Mouse (Mus musculus): ENCODE data around the gene Bet1.
A peak's percentile ranks its signal among the peaks of the same experiment; 100 is the strongest.

Gene Bet1

DNA sequence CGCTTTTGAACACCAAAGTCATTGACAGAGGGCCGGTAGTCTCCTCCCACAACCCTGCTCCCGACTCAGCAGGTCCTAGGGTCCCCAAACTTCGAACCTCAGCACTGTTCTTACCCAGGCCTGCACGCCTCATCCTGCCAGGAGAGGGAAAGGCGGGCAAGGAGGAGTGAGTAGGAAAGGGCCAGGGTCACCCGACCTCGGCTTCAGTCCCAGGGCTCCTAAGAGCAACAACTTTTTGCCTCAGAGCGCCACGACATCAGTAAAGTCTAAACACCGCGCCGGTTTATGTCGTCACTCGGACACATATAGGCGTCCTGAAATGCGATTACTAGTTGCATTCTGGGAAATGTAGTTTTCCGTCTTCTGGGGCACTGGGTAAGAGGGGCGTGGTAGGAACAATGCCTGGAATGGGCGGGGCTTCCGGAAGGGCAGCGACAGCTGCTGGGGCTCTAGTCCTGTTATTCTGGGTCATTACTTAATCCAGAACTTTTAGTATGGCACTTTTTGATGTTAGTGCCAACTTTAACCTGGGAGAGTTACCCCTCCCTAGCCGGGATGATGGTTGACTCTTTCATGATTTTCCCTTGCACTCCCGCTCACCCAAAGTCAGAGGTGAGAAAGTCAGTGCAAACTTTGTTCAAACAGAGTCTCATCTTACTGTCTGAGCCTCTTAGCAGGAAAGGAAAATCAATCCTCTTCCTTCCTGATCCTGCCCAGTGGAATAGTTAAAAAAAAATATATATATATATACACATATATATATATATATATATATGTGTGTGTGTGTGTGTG, at the start of gene Bet1:
TSS of gene Bet1 (minus strand) at position 310 of the 792 bp plus-strand sequence.
- peak; percentile 97 for DNase-seq

DNA sequence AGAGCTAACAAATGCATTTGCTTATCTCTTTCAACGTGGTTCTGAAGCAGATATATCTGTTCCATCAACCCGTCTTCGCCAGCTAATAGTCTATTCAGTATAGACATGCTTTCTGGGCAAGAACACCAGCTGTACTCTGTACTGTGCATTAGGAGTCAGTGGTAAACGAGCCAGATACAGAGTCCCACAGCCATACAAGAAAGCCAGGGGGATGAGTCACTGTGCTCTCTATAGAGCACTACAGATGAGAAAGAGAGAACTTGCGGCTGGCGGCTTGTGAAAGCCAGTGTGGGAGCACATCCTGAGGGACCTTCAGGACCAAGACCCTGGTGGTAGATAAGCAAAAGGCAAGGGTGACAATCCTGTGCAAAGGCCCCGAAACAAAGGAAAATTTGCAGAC, 45.5 kb upstream of the Bet1 start:
- DNase-seq, result no peak

DNA sequence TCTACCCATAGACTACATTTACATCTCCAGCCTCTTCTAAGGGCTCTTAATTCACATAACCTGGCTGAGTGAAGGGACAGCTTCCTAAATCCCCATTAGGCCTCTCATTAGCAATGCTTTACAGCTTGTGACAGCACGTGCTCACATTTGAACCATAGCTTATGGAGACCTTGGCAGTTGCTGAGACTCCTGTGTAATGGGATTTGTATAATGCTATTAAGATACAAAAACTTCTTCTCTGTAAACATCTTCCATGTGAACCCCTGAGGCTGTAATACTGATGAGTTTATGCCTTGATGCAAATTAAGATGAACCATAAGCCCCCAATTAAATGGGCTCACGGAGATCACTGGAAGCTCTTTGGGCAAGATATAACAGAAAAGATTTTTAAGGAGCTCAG, 44.4 kb upstream of the Bet1 start:
- DNase-seq, result peak; percentile 80

DNA sequence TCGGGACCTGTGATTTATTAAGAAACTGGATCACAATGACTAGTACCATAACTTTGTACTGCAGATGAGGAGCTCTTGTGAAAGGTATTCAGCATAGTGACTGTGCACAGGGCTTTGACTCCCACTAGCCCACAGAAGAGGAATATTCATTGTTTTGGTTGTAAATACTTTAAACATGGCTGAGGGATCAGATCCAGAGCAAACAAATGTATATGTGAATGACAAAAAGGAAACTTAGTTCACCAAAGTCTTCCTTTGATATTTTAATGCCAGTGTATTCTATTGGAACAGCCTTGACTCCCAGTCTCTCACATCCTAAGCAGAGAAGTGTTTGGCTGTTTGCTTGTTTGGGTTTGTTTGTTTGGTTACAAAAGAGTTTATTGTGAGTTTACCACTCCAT, 31.8 kb upstream of the Bet1 start:
- no peak for DNase-seq

DNA sequence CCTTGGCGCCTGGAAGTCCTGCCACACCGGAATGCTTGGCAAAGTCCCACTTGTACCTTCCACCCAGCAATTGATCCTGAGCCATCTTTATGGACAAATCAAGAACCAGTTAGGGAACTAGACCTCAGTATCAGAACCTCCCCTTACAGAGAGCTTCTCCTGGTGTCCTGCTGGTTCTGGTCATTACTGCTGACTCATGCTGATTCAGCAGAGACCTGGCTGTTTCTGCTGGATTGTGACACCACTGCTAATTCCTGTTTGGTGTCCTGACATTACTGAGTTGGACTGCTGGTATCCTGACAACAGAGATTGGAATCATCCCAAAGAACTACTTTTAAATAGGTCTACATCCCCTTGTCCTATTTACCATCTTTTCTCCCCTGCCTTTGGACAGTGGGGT, 3.7 kb upstream of the Bet1 start:
- no peak for DNase-seq

DNA sequence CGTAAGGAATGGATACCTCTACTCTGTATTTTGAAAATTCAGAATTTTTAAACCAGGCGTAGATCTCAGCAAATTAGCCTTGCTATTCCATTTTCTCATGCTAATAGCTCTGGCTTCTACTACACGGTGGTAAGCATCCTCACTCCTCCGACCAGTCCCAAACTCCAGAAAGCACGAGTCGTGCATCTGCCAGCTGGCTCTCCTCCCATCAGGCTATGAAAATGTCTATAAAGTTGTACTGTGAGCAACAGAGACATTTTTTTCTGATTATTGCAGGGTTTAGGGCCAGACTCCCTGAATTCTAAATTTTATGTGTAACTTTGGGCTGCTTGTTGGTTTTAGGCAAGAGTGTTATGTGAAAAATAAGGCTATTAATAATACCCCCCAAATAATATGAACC, 14.5 kb downstream of the Bet1 start:
- no peak for DNase-seq

DNA sequence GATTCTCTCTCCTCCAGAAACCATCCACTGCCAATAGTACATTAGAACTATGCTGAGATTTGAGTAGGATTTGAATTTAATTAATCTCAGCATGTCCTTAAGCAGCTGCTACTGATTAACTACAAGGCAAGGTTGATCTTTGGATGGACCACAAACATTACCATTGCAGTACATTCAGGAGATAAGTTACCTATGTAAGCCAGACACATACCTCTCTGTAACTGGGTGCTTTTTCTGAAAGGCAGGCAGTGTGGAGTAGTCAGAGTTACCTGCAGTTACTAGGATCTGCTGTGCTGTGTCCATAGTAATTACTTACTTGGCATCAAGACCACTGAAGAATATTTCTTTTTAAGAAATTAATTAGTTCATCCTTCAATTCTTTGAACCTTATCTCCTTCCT, 17.1 kb downstream of the Bet1 start:
- DNase-seq, result no peak

DNA sequence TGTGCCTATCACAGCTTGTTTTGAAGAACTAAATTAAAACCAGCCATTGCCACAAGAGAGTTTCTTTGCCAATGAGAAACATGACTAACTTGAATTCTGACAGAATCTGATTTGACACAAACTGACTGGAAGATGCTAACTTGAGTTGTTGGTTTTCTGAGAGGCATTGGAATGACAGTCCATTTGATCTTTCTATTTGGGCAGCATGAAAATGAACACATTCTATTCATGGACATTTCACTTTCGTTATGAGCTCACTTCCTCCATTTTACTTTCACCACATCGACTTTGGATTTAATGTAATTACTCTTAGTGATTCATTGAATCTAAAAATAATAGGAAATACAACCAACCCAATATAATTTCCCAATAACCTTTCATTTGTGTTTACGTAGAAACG, 32.4 kb downstream of the Bet1 start:
- no peak for DNase-seq

DNA sequence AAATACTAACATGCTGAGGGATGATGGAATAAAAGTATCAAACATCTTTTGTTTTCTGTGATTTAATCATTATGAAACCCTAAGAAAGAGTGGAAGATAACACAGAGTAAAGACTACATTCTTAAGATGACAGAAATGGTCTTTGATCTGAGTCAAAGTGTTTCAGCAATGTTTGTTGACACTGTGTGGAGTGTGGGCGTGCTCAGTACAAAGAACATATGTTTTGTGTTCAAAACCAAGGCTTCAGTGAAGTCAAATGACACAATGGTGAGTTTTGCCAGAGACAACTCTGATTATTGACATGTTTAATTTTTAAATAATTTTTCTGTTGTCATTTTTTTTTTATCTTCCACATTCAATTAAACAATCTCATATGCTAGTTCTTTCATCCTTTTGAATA, 33.9 kb downstream of the Bet1 start:
- no peak for DNase-seq

DNA sequence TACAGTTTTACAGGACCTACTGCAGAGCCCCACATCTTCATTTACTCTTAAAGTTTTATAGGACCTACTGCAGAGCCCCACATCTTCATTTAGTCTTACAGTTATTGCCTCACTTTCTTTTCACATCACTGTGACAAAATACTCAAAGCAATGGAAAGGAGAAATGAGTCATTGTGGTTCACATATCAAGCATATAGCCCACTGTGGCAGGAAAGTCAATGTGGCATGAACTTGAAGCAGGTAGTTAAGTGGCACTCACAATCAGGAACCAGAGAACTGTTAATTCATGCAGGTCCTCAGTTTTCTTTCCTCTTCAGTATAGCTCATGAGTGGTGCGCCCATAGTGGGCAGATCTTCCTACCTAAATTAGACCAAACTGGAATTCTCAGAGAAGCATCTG, 39.6 kb downstream of the Bet1 start:
- DNase-seq, result no peak

DNA sequence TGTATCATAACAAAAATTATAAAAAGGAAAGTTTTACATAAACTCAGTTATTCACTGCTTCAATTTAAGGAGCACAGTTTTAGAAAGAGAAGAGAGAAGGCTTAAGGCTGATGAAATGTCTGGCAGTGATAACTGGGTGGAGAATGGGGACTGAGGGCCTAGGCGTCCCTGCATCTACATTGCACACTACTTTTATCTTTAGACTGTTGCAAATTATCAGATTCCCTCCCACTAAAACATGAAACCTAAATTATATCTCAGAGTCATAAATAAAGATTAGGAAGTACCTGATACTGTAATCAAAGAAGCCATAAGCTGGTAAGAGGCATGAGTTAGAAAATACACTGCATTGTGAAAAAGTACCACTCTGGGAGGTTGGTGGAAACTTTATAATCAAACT, 45.0 kb downstream of the Bet1 start:
- DNase-seq, result no peak

DNA sequence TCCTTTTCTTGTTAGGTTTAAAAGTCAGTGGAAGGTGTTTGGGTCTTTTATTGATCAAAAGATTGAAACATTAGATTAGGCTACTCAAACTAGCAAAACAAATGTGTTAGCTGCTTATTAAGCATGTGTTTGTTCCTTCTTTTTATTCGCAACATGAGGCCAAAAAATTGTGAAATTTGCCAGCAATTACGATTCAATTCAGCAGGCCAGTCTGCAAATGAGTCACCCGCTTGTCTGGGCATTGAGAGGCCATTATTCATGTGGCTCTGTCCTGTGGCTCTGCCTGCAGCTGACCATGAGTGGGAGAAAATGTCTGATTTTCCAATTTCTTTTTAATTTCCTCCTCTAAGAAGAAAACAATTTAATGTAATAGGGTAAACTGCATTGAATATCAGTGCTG, 55.8 kb downstream of the Bet1 start:
- no peak for DNase-seq

Data from retina, postnatal 1 day (tissue).